Mouse (Mus musculus): ENCODE data around the gene Zc2hc1b.

The Zc2hc1b gene

DNA sequence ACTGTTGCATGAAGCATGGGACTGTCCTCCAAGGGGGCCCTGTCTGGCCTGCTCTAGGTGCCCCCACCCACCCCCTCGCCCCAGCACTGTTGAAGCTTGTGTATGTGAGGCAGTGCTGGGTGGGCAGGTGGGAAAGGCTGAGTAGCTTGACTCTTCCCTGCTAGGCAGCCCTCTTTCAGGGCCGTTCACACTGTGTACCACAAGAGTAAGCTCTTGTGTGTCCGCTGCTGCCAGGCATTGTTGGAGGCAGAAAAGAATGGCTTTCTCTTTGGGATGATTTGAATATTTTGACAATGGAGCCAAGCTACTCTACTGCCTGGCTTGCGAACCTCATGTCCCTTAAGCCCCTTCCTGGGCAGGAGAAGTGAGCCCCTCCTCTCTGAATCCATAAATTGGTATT is 62.8 kb downstream of the Zc2hc1b start:
- no peak for DNase-seq (ENCODE audit: low spot score in 2 of 2)

DNA sequence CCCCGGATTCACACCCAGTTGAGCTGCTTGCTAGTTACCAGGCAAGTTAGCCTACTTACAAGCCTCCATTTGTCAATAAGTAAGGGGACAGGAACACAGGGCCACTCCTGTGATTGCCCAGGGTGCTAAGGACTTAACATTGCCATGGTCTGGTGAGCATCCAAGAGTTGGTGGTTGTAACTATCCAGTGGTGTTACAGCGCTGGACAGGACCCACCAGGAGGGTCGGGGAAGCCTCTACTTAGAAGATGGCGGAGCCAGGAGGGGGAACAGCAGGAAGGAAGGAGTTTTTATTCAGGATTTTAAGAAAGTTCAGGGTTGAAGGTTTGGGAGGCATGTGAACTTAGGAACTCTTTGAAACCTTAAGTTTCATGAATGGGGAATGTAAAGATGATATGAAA is 64.2 kb downstream of the Zc2hc1b start:
- no peak for DNase-seq (ENCODE audit: low spot score in 2 of 2)

DNA sequence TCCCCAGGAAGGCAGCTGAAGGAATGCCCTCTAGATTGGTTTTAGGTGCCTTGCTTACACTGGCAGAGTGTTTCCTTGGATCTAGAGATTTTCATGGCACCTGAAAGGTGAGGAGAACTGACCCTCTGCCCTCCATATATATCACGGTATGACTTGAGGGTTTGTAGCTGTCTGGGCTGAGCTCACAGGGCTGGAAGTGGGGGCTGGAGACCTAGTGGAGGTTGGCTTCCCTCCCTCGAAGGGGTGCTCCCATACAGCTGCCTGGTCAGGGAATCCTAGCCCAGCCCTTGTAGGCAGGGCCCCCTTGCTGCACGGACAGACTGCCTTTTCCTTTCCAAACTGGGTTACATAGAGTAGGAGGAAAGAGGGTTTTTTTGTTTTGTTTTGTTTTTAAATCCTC is 65.0 kb downstream of the Zc2hc1b start:
- DNase-seq (ENCODE audit: low spot score in 2 of 2), result no peak

DNA sequence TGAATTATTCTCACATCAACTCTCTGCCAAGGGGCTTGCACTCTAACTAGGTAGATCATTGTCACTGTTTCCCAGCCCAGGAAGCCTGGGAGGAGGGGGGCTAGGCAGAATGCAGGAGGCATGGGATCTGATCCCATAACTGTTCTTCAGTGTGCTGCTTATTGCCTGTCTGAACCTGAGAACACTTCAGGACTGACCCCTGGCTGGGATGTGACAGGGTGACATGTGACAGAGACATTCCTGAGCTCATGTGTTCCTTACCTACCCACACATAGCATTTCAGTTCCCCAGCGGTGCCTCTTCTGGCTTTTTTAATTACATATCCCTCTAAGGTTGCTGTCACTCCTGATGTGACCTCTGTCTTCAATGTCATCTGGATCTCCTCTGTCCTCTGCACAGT is 68.0 kb downstream of the Zc2hc1b start:
- no peak for DNase-seq (ENCODE audit: low spot score in 2 of 2)

- DNase-seq (ENCODE audit: low spot score in 2 of 2), result no peak
These were observed 69.0 kb downstream of the Zc2hc1b start for GRCm38 (mm10) chr10:13108847-13109246.

- no peak for DNase-seq (ENCODE audit: low spot score in 2 of 2)
These were observed 69.7 kb downstream of the Zc2hc1b start for GRCm38 (mm10) chr10:13108021-13108548.

DNA sequence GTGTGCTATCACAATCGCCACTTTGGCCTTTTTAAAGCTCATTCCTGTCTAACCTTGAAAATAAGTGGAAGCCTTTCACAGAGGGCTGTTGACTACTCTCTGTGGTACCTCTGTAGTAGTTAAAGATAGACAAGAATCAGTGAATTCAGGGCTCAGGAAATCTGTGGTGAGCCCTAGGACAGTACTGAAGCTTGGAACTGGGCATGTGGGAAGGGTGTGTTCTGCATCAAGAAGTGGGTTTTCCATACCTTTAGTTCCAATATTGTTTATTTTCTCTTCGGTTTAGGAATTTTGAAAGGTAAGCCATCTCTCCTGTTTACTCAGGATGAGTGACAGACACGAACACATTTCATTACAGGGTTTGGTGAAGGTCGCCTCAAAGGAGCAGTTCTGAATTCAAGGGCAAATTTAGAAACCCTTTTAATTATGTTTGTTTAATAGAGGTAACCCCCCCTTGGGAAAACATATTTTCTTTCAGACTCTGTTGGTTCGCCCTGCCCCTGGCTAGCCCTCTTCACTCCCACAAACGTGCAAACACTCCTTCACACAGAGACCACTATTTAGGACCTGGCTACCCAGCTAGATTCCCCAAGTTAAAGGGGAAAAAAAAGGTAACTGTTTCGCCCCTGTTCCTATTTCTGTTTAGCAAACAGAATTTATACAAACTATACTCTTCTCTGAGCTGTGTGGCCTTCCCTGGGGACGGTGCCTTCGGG is 70.8 kb downstream of the Zc2hc1b start:
- no peak for DNase-seq (ENCODE audit: low spot score in 2 of 2)

GRCm38 (mm10) chr10:13103838-13104237 is 74.0 kb downstream of the Zc2hc1b start:
- no peak for DNase-seq (ENCODE audit: low spot score in 2 of 2)

DNA sequence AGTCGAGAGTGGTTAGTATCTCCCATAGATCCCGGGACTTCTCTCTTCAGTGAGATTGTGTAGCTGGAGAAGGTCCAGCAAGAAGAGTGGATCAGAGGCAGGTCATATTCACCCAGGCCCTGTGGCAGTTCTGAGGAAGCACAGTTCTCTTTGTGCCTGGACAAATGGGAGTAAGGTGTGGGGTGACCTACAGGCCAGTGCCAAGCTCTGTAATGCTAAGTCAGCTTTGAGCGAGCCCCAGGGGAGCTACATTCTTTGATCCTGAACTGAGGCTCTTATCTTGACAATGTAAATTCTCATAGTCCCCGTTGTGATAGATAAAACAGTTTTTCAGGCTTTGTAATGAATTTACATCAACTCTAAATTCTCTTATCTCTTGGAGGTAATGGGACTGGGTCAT is 75.5 kb downstream of the Zc2hc1b start:
- no peak for DNase-seq (ENCODE audit: low spot score in 2 of 2)

DNA sequence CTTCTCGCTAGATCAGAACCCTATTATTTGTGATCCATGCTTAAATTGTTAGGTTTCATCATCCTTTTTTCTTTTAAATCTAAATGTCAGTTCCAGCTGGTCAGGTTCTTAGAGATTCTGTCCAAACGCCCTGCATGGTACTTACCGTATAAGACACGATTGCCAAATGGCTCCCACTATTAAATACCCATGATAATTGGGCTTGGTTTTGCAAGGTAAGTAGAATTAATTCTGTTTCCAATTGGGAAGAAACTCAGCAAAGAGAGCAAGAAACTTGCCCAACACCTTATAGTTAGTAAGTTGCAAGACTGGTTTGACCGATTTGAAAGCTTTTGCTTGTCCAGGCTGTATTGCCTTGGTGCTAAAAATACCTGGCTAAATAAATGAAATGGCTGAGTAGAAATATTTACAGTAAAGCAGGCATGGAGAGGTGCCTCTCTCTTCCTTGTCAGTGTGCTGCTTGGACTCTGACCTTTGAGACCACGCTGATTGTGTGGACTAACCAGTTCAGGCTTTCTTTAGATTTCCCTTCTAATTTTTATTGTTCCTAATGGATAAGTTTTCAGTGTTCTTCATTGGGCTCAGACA is 77.7 kb downstream of the Zc2hc1b start:
- no peak for DNase-seq (ENCODE audit: low spot score in 2 of 2)

Measured in spleen, postnatal 4 days (tissue).